Mouse (Mus musculus): Measurements from ENCODE around the gene Tbc1d10a. TPM values are rescaled to one million over a fixed set of nuclear protein-coding genes. Genes with fewer than 3 reads are reported as not detected.

The Tbc1d10a gene
- total RNA-seq, 2 experiments from 2014 or later: 29.2 to 32.7 TPM

GRCm38 (mm10) chr11:4213107-4213506, 26.5 kb downstream of the Tbc1d10a start:
- no peak for DNase-seq (ENCODE audit: extremely low spot score in 1 of 2, low spot score in 1 of 2)

- no peak for DNase-seq (ENCODE audit: extremely low spot score in 1 of 2, low spot score in 1 of 2)
Measured at GRCm38 (mm10) chr11:4214572-4214971, 28.0 kb downstream of the Tbc1d10a start.

DNA sequence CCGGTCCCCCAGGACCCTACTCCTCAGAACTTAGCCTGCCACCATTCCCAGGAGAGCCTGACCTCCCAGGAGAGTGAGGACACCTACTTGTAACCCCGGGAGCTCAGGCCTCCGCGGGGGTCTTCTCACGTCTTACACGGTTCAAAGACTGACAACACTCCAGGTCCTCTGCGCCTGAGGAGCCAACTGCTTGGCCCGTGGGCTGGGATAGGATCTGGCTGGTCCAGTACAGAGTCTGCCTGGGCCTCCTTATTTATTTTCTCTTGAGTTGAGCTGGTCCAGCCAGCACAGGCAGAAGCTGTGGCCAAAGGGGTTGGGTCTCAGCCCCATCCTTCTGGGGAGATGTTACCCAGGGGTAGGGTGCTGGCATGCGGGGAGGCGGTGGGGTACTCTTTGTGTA, 28.5 kb downstream of the Tbc1d10a start:
- no peak for DNase-seq (ENCODE audit: extremely low spot score in 1 of 2, low spot score in 1 of 2)

GRCm38 (mm10) chr11:4216248-4217000, 29.8 kb downstream of the Tbc1d10a start:
- DNase-seq (ENCODE audit: extremely low spot score in 1 of 2, low spot score in 1 of 2): no peak

- peak; percentile 39 to 50 for DNase-seq (ENCODE audit: extremely low spot score in 1 of 2, low spot score in 1 of 2)
Measured at GRCm38 (mm10) chr11:4217914-4218629, 31.5 kb downstream of the Tbc1d10a start, which contains the start of gene Castor1. Gene Castor1, plus strand, starts transcription at chr11:4218225.

DNA sequence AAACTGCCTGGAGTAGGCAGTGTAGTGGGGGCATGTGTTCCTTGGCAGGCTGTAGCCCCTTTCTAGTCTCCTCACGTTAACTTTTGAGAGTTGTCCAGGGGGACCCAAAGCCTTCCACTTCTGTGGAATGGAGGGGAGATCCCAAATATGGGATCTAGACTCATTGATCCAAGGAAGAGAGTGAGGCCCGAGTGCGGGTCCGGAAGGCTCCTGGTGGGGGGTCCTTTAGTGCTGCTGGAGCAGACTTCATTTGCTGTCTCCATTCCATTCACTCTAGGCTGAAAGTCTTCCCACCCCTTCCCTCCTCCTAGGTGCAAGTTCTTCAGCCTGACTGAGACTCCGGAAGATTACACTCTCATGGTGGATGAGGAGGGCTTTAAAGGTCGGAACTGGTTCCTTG, 32.0 kb downstream of the Tbc1d10a start:
- DNase-seq (ENCODE audit: extremely low spot score in 1 of 2, low spot score in 1 of 2): no peak

GRCm38 (mm10) chr11:4219317-4219751, 32.7 kb downstream of the Tbc1d10a start:
- peak; percentile 24 to 62 for DNase-seq (ENCODE audit: extremely low spot score in 1 of 2, low spot score in 1 of 2)

- DNase-seq (ENCODE audit: extremely low spot score in 1 of 2, low spot score in 1 of 2): no peak
Measured at GRCm38 (mm10) chr11:4219908-4220307, 33.3 kb downstream of the Tbc1d10a start.

DNA sequence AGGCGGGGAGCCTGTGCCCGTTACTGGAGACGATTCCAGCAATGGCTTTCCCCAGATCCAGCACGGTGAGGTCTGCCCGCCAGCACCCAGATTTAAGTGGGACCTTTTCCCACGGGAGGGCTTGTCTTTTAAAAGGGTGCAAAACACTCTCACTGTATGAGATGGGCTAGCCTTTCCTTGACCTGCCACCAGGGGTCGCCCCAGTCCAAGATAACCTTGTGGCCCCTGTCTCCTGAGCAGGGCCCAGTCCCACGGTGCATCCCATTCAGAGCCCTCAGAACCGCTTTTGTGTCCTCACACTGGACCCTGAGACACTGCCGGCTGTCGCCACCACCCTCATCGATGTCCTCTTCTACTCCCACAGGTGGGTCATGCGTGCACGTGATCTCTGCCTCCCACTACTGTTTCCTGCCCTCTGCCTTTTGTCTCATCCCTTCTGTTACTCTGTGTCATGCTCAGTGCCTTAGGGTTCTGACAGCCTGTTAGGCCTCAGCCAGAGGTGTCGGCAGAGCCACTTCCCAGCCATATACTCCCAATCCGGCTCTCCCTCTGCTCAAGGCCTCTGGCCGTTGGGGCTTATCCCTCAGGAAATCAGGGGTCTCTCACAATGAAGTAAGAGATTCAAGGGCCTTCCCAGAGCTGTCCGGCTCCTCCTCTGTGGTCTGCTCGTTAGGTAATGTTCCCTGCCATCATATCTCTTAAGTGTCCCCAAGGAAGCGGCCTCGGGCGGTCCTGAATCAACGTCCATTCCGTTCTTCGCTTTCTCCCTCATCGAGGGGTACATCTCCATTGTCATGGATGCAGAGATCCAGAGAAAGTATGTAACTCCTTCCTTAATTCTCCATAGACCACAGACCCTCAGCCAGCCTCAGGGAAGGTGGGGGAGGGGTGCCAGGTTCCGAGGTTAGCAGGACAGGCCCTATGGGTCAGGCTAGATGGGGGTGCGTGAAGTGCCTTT, 34.1 kb downstream of the Tbc1d10a start:
- DNase-seq (ENCODE audit: extremely low spot score in 1 of 2, low spot score in 1 of 2): peak; percentile 49 to 88

DNA sequence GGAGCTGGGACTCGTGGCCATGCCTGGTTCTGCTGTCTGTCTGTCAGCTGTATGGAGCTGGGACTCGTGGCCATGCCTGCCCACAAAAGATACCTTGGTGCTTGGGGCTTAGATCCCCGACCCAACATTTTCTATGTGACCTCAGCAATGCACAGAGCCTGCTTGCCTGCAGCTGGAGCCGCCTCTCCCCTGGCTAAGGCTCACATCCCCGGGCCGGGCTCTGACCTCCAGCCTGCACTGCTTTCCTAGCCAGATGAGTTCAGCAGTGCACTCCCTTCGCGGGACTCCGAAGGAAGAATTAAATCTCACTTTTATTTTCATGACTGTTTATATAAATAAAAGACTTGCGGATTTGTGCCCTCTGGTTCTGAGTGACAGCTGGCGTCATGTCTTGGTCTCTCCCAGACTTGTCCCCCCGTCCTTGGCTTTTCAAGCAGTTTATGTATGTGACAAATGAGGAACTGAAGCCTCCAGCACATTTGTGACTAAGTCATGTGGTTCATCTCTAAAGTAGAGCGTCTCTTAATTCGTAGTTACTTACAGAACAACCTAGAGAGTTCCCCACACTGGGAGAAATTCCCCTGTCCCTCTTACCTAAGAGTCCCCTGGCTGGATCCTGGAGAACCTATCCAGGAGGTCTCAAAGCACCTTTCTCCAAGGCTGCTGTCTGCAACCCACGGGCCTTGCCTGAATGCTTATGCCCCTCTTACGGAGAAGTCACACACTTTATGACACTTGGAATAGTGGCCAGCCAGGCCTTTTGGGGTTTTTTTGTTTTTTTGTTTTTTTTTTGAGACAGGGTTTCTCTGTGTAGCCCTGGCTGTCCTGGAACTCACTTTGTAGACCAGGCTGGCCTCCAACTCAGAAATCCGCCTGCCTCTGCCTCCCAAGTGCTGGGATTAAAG, 35.7 kb downstream of the Tbc1d10a start:
- no peak for DNase-seq (ENCODE audit: extremely low spot score in 1 of 2, low spot score in 1 of 2)

DNA sequence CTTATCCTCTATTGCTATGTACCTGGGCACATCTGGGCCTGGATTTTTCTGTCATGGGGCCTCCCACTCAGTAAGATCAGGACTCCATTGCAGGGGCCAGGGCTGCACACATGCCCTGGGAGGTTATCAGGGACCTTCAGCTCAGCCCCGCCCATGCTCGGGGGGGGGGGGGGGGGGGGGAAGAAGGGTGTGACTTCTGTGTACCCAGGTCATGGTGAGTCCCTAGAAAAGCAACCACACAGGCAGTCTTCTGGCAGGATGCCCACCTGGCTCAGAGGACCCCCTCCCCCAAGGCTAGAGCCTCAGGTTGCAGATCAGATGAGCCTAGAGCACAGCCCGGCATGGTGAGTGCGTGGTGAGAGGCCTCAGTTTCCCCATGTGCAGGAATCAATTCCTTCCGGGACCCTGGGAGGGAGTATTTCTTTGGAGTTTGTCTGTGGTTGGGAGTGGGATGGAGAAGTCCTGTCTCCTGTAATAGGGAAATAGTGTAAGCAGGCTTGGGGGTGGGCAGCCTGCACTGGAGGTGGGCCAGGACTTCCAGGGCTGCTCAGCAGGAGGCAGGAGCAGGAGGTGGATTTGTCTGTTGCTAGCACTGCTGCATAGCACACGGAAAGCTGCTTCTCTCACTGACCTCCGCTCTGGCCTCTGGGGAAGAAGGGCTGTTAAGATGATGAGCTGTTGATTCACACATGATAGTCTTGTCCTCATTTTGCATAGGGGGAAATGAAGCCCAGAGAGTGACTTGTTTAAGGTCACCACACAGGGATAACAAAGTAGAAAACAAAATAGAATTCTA, 37.0 kb downstream of the Tbc1d10a start:
- no peak for DNase-seq (ENCODE audit: extremely low spot score in 1 of 2, low spot score in 1 of 2)

- DNase-seq (ENCODE audit: extremely low spot score in 1 of 2, low spot score in 1 of 2): no peak
Measured at GRCm38 (mm10) chr11:4224223-4224622, 37.6 kb downstream of the Tbc1d10a start.

DNA sequence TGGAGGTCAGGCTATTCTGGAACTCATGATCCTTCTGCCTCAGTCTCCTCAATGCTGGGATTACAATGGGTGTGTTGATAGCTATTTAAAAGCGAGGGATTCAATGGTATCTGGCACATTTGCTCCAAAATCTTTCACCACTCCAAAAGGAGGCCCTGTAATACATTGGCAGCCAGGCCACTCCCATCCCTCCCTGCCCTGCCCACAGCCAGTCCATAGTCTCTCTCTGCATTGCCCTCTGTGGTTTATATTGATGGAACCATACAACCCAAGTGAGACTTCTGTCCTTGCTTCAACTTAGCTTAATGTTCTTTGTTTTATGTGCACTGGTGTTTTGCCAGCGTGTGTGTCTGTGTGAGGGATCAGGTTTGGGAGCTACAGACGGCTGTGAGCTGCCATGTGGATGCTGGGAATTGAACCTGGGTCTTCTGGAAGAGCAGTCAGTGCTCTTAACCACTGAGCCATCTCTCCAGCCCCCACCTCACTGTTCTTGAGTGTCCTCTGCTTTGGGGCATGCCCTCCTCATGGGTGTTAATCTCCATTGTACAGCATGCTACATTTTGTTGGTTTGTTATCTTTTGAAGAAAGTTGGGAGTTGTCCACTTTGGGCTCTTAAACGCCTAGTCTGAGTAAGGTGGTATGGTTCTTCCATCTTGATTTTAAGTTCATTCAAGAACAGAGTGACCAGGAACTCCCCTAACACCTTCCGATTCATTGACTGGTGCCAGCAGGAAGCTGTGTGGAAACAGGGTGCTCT, 40.2 kb downstream of the Tbc1d10a start:
- DNase-seq (ENCODE audit: extremely low spot score in 1 of 2, low spot score in 1 of 2): no peak

- DNase-seq (ENCODE audit: extremely low spot score in 1 of 2, low spot score in 1 of 2): no peak
Measured at GRCm38 (mm10) chr11:4228463-4228862, 41.9 kb downstream of the Tbc1d10a start.

DNA sequence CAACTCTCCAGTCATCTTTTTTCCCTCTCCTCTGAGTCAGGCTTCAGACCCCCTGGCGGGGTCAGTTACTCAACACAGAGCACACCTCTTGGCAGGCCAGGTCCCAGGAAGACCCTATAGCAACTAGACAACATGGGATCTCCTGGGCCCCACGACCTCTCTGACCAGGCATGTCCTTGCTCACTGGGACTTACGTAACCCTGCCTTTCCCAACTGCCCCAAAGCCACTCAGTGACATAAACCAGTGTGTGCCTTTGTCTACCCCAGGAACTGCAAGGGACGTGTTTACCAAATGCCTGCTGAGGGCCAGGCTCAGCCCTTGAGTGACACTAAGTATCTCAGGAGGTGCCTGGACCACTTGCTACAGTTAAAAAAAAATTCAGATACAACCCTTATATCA, 43.3 kb downstream of the Tbc1d10a start:
- DNase-seq (ENCODE audit: extremely low spot score in 1 of 2, low spot score in 1 of 2): no peak

DNA sequence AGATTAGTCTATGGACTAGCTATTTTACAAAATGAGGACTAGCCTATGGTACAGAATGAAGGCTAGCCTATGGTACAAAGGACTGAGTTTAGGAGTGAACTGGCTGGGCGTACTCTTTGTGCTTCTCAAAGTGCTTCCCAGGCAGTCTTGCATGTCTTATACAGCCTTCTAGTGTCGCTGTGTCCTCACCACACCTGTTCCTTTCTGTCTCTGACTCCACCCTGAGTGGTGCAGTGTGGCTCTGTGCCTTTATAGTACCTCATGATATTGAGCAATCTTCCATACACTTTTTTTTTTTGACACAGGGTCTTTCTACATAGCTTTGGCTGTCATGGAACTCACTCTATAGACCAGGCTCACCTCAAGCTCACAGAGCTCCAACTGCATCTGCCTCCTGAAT, 44.8 kb downstream of the Tbc1d10a start:
- no peak for DNase-seq (ENCODE audit: extremely low spot score in 1 of 2, low spot score in 1 of 2)

GRCm38 (mm10) chr11:4232644-4233043, 46.1 kb downstream of the Tbc1d10a start:
- no peak for DNase-seq (ENCODE audit: extremely low spot score in 1 of 2, low spot score in 1 of 2)

DNA sequence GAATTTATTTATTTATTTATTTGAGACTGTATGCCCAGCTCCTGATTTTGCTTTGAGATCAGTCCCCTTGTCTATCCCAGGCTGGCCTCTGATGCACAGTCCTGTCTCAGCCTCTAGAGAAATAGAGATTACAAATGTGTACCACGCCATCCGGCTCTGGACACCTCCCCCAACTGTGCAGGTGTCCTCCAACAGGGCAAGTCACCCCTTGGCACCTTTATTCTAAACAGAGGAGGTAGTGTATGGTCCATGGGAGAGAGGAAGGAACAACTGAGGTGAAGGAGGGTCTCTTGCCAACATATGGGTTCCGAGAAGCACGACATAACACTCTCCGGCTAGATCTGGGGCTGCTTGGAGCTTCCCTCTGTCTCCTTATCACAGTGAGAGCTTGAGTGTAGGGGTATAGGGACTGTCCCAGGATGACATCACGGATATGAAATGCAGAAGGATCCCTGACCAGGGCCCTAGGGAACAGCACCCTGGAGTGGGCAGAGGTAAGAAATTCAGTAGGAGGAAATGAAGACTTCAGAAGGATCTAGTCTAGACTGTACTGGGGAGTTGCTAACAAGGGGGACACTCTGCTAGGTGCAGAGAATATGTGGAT, 48.6 kb downstream of the Tbc1d10a start:
- no peak for DNase-seq (ENCODE audit: extremely low spot score in 1 of 2, low spot score in 1 of 2)

Measured in layer of hippocampus, postnatal 25 days (tissue).